Mouse (Mus musculus) forebrain, embryonic 14.5 days (tissue): ENCODE results near the gene Hexim1. TPM values are rescaled to one million over a fixed set of nuclear protein-coding genes. Genes with fewer than 3 reads are reported as not detected.

Source experiments
- ATAC-seq: fragments of 200-750 bp; cut with Nextera tagmentation; 2 replicates; pipeline ENCODE4 v1.8.0; 2017; ENCODE audit warnings: mild to moderate bottlenecking, moderate library complexity
- DNase-seq: peaks from one replicate; pipeline ENCODE4 v3.0.0-alpha.2; 2015; ENCODE audit warnings: low spot score
- H3K27ac ChIP-seq: fragments of 300-500 bp; sonication (generic); 2 replicates; pipeline ENCODE4 v1.5.1; 2014; ENCODE audit warnings: low read depth, mild to moderate bottlenecking, control low read depth, low read length, moderate library complexity
- H3K27me3 ChIP-seq: fragments of 300-500 bp; sonication (generic); replicated peaks from 2 replicates; pipeline ENCODE4 v1.6.1; 2014; ENCODE audit warnings: low read length, control low read depth, mixed read lengths; ENCODE audit not compliant: control insufficient read depth, insufficient read depth
- H3K36me3 ChIP-seq: fragments of 300-500 bp; sonication (generic); 2 replicates; pipeline ENCODE4 v1.6.1; 2014; ENCODE audit warnings: low read length, control low read depth; ENCODE audit not compliant: control insufficient read depth, insufficient read depth
- H3K4me1 ChIP-seq: fragments of 300-500 bp; sonication (generic); 2 replicates; pipeline ENCODE4 v1.6.1; 2014; ENCODE audit warnings: antibody characterized with exemption, low read length, control low read depth; ENCODE audit not compliant: control insufficient read depth, insufficient read depth
- H3K4me2 ChIP-seq: fragments of 300-500 bp; sonication (generic); 2 replicates; pipeline ENCODE4 v1.6.1; 2014; ENCODE audit warnings: mild to moderate bottlenecking, control low read depth, low read length
- H3K4me3 ChIP-seq: fragments of 300-500 bp; sonication (generic); 2 replicates; pipeline ENCODE4 v1.5.1; 2014; ENCODE audit warnings: low read depth, low read length, control low read depth
- H3K9ac ChIP-seq: fragments of 300-500 bp; sonication (generic); 2 replicates; pipeline ENCODE4 v1.6.1; 2014; ENCODE audit warnings: mild to moderate bottlenecking, low read length, control low read depth, moderate library complexity
- H3K9me3 ChIP-seq: fragments of 300-500 bp; sonication (generic); replicated peaks from 2 replicates; pipeline ENCODE4 v1.6.1; 2016; ENCODE audit warnings: low read length, control low read depth, mixed read lengths; ENCODE audit not compliant: control insufficient read depth
- WGBS: fragments of 180-500 bp; shearing (Covaris S2); extraction: QIAGEN DNeasy Blood & Tissue Kit; methylation state at CpG from one replicate; pipeline ENCODE4 v1.1.7; 2014; 5-methylcytosine and 5-hydroxymethylcytosine counted together
- polyA plus RNA-seq: library from polyadenylated mRNA; unstranded; fragments of >200 nt; fragmentation: Nextera tagmentation; extraction: Ambion mirVana; gene quantifications from 2 replicates; pipeline ENCODE4 v1.2.1, GENCODE M21; 2014

The Hexim1 gene
- polyA plus RNA-seq, 1 experiment from 2014 or later = 4.8 TPM

- no peaks in the 10 kb centered on the region for H3K9me3 ChIP-seq
- no peak overlapping the region for H3K9ac ChIP-seq
- WGBS = 91% methylated on average over 4 of the region's 4 CpGs
- H3K4me2 ChIP-seq = no peak overlapping the region
- H3K4me3 ChIP-seq = no peak overlapping the region
- no peaks in the 10 kb centered on the region for H3K4me1 ChIP-seq
- DNase-seq = no peak
- no peak overlapping the region for H3K27ac ChIP-seq
- no peaks in the 10 kb centered on the region for H3K36me3 ChIP-seq
- ATAC-seq = no peak
- no peaks in the 10 kb centered on the region for H3K27me3 ChIP-seq
Observed at GRCm38 (mm10) chr11:103149771-103150170, 33.7 kb downstream of the Hexim1 start.

DNA sequence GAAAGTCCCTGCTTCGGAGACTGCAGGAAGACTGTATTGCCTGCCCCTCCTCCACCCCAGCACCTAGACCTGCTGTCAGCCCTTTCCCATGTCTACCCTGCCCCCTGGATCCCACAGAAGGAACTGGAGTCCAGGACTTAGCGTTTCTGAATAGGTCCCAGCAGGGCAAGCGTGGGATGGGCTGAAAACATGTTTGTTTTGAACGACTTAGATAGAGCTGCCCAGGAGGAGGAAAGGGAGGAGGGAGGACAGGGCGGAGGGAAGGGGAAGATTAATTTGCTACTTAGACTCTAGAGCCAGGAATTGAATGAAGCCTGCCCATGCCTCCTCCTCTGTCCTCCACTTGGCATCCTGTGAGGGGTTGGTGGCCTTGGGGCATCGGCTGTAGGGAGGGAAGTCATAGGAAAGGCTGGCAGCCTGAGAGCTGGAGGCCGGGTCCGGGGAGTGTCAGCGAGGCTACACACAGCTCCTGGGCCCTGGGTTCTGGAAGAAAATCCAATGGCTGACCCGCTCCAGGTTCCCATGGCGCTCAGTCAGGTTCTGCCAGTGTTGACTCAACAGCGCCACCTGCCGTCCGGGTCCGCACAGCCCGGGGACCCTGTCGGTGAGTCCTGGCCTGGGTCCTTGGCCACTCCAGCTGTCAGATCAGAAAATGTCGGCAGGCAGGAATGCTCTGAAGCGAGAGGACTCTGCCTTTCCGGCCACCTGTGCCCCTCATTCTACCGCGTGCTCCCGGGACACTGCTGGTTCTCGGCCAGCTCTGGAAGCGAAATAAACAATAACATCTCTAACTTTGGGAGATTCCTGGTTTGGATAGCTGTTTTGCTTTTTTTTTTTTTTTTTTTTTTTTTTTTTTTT lies 42.8 kb downstream of the Hexim1 start:
- Histone ChIP-seq H3K9ac (no peak overlapping the region), H3K27ac (no peak overlapping the region), H3K27me3 (no peaks in the 10 kb centered on the region), H3K4me1 (no peaks in the 10 kb centered on the region), H3K4me2 (peak overlapping the region; percentile 43), H3K9me3 (no peaks in the 10 kb centered on the region), H3K4me3 (peak overlapping the region; percentile 5; the same call in 1 of the 2 replicates), H3K36me3 (no peaks in the 10 kb centered on the region)
- WGBS = under 1% methylated on average over 25 of the region's 25 CpGs
- DNase-seq (peak; percentile 83), ATAC-seq (peak; percentile 95)

DNA sequence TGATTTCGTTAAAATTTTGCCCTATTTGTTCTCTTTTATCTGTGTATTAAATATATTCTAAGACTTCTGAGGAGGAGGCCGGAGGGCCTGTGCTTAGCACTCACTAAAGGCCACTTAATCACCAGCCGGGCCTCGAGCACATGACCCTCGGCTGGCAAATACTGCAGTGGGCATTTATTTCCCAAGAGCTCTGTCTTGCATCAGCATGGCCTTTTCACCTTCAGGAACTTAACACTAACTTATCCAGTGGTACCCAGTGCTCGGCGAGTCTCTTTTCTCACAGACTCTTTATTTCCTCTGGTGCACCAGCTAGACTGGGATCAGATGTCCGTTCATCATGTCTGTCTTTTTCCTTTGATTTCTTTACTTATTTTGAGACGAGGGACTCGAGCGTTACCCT lies 44.7 kb downstream of the Hexim1 start:
- Histone ChIP-seq H3K4me2 (no peak overlapping the region), H3K9me3 (no peaks in the 10 kb centered on the region), H3K27me3 (no peaks in the 10 kb centered on the region), H3K36me3 (no peaks in the 10 kb centered on the region), H3K27ac (no peak overlapping the region), H3K4me3 (no peak overlapping the region), H3K9ac (no peak overlapping the region), H3K4me1 (no peaks in the 10 kb centered on the region)
- DNase-seq = no peak
- WGBS = 92% methylated on average over 11 of the region's 11 CpGs
- ATAC-seq = no peak

- WGBS = 84% methylated on average over 7 of the region's 7 CpGs
- DNase-seq = no peak
- H3K27ac ChIP-seq = no peak overlapping the region
- no peaks in the 10 kb centered on the region for H3K4me1 ChIP-seq
- H3K4me3 ChIP-seq = no peak overlapping the region
- ATAC-seq = no peak
- H3K27me3 ChIP-seq = no peaks in the 10 kb centered on the region
- no peaks in the 10 kb centered on the region for H3K9me3 ChIP-seq
- no peak overlapping the region for H3K4me2 ChIP-seq
- no peak overlapping the region for H3K9ac ChIP-seq
- H3K36me3 ChIP-seq = no peaks in the 10 kb centered on the region
Observed at GRCm38 (mm10) chr11:103161449-103161848, 45.4 kb downstream of the Hexim1 start.

DNA sequence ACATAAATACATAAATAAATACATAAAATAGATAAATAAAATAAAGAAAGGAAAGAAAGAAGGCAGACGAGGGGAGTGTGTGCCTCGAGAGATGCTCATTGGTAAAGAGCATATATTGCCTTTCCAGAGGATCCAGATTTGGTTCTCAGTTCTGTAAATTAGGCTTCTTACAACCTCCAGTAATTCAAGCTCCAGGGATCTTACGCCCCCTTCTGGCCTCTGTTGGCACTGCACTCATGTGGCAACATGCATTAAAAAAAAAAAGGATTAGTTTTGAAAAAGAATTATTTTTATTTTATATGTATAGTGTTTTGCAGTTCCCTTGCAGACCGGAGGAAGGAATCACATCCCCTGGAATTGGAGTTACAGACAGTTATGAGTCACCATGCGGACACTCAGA lies 46.1 kb downstream of the Hexim1 start:
- no peaks in the 10 kb centered on the region for H3K27me3 ChIP-seq
- DNase-seq (no peak), ATAC-seq (no peak)
- H3K36me3 ChIP-seq = no peaks in the 10 kb centered on the region
- H3K4me2 ChIP-seq = no peak overlapping the region
- WGBS = 93% methylated on average over 5 of the region's 5 CpGs
- no peak overlapping the region for H3K27ac ChIP-seq
- no peaks in the 10 kb centered on the region for H3K4me1 ChIP-seq
- no peak overlapping the region for H3K9ac ChIP-seq
- H3K9me3 ChIP-seq = no peaks in the 10 kb centered on the region
- no peak overlapping the region for H3K4me3 ChIP-seq

- H3K27ac ChIP-seq = no peak overlapping the region
- H3K4me1 ChIP-seq = no peaks in the 10 kb centered on the region
- H3K36me3 ChIP-seq = no peaks in the 10 kb centered on the region
- DNase-seq (no peak), ATAC-seq (no peak)
- no peak overlapping the region for H3K4me3 ChIP-seq
- no peaks in the 10 kb centered on the region for H3K9me3 ChIP-seq
- 28% methylated on average over 10 of the region's 10 CpGs for WGBS
- H3K9ac ChIP-seq = no peak overlapping the region
- H3K27me3 ChIP-seq = peaks cover 1% of the 10 kb centered on the region
- no peak overlapping the region for H3K4me2 ChIP-seq
Observed at GRCm38 (mm10) chr11:103164391-103164790, 48.4 kb downstream of the Hexim1 start.

DNA sequence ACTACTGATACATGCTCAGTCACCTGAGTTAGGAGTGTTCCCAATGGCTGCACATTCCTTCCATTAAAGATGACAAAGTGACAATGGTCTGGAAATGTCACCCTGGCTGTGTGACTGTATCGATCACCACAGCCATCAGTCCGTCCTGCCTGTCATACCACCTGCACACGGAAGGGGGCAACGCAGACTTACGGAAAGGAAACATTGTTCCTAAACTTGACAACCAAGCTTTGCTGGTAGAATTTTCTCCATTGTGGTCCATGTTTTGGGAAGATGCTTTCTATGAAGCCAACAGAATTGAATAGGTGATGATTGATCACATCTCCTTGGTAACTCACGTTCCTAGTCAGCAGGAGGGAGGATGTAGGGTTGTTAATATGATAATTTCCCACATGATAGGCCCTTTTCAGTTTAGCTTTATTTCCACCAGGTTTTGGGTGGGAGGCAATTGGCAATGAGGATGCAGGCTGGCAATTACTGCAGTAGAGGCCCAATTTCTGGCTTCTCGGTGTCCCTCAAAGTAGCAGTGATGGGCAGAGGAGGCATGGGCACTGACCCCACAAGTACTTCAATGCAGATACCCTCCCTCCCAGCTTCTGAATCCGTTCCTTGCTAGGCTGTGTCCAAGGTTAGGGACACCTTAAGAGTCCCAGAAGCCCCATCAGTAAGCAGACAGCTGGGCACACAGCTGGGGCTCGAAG lies 52.8 kb downstream of the Hexim1 start:
- ATAC-seq (no peak), DNase-seq (peak; percentile 81)
- Histone ChIP-seq H3K27me3 (peaks cover 32% of the 10 kb centered on the region), H3K9ac (no peak overlapping the region), H3K27ac (no peak overlapping the region), H3K4me3 (no peak overlapping the region), H3K9me3 (no peaks in the 10 kb centered on the region), H3K36me3 (no peaks in the 10 kb centered on the region), H3K4me2 (no peak overlapping the region), H3K4me1 (no peaks in the 10 kb centered on the region)
- WGBS = 26% methylated on average over 9 of the region's 9 CpGs
